Mouse (Mus musculus): ENCODE data around the gene Med8. TPM values are rescaled to one million over a fixed set of nuclear protein-coding genes. Genes with fewer than 3 reads are reported as not detected.

Gene Med8
- 38.0 and 38.3 TPM in 2 replicates for polyA plus RNA-seq (2012; ENCODE audit: insufficient read depth, insufficient read length, missing spikeins)

DNA sequence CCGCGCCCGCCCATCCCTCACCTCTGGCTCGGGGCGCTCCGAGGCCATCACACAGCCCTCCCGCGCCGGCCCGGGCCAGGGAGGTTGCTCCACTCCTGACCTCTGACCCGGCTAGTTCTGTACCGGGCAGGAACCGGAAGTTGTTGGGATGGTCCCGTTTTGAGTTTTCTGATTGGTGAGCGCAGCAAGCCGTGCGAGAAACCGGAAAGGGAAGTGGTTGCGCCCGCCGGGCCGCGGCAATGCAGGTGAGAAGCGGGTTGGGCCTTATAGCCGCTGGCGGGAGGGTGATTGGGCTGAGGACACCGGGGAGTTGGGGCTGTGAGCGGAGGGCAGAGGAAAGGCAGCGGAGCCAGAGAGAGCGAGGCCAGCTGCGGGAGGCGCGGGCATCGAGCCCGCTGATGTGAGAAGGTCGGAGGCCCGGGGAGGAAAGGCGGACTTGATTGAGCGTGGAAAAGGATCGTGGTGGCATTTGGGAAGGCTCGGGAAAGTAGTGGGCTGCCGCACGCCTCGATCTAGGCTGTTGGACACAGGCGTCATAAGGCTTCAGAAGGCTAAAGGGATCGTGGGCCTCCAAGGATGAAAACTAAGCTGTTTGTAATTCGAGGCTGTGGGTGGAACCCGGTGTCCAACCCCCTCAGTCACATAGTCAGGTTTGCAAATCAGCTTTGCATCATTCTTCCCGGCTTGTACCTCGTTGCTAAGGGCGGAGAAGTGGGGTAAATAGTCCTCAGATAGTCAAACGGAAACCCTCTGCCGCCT is at the start of gene Med8, which contains the start of gene Szt2:
Gene Med8, plus strand, starts transcription at position 196 of the 759 bp plus-strand sequence.
Gene Szt2, minus strand, starts transcription at position 132 of the 759 bp plus-strand sequence.
- peak within 1 kb of the TSS; percentile 74 for H3K27ac ChIP-seq (replicated peaks; ENCODE audit: low read depth, low read length)
- H3K4me3 ChIP-seq (ENCODE audit: insufficient read depth, low read depth, low read length): peak within 1 kb of the TSS; percentile 95
- H3K4me1 ChIP-seq (ENCODE audit: control insufficient read depth, insufficient read depth, insufficient read length, low read length): peaks cover 9% of the 10 kb centered on the region; the same call in 1 of the 2 replicates

DNA sequence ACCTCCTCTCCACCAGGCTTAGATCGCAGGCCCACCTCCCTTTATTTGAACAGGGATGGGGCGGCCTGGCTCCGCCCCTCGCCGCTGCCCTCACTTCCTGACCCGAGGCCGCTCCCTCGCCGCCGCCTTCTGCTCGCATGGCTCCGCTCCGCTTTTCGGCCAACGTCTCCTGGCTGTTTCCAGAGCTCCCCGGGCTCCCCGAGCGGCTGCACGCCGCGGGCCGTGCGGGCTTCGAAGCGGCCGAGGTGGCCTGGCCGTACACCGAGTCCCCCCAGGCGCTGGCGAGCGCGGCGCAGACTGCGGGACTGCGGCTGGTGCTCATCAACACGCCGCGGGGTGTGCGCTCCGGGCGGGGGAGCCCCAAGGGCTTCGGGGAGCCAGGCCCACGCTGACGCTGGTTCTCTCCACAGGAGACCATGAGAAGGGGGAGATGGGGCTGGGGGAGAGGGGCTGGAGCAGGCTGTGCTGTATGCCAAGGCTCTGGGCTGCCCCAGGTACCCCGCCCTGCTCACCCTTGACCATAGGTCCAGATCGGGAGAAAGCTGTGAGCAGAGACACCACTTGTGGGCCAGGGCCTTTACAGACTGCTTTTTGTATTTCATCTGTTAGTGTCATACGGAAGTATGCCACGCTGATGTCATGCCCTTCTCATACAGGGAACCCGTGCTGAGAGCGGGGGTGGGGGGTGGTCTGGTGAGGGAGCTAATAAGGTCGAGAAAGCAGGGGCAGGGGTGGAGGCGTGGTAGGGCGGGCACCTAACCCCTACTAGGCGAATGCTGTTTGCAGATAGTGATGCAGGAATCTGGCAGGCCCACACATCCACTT is 49.0 kb upstream of the Med8 start:
- Histone ChIP-seq H3K27ac (replicated peaks; ENCODE audit: low read depth, low read length) (no peak overlapping the region), H3K4me3 (ENCODE audit: insufficient read depth, low read depth, low read length) (peak overlapping the region; percentile 75), H3K4me1 (ENCODE audit: control insufficient read depth, insufficient read depth, insufficient read length, low read length) (no peaks in the 10 kb centered on the region)

DNA sequence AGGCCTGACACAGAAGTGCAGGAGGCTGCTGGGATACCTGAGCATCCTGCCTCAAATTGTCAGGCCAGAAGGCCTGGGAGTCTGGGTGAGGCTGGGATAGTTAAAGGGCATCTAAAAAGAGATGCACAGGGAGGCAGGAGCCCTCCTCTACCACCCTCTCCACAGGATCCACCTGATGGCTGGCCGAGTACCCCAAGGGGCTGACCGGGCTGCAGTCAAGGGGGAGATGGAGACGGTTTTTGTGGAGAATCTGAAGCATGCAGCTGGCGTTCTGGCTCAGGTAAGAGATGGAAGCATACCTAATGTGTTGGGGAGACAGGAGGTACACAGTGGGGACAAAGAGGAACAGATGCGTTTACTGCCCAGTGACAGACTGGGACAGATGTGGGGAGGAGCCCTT is 47.7 kb upstream of the Med8 start:
- Histone ChIP-seq H3K4me3 (ENCODE audit: insufficient read depth, low read depth, low read length) (no peak overlapping the region), H3K4me1 (ENCODE audit: control insufficient read depth, insufficient read depth, insufficient read length, low read length) (no peaks in the 10 kb centered on the region), H3K27ac (replicated peaks; ENCODE audit: low read depth, low read length) (no peak overlapping the region)

DNA sequence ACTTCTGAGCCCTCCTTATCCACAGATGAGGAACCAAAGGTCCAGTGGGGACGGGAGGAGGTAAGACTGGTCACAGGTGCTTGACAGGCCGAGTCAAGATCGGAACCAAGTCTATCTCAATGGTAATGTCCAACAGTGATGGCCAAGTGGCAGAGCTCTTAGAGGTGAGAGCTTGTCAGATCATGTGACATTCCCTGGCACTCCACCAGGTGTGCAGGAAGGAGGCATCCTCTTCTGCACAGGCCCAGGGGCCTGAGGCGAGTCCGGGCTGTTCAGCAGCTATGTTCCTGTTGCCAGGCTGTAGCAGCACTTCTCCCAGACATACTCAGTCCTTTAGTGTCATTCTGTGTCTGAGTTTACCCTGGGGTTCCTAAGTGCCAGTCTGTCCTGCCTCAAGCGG is 46.3 kb upstream of the Med8 start:
- H3K4me3 ChIP-seq (ENCODE audit: insufficient read depth, low read depth, low read length): no peak overlapping the region
- no peaks in the 10 kb centered on the region for H3K4me1 ChIP-seq (ENCODE audit: control insufficient read depth, insufficient read depth, insufficient read length, low read length)
- no peak overlapping the region for H3K27ac ChIP-seq (replicated peaks; ENCODE audit: low read depth, low read length)

DNA sequence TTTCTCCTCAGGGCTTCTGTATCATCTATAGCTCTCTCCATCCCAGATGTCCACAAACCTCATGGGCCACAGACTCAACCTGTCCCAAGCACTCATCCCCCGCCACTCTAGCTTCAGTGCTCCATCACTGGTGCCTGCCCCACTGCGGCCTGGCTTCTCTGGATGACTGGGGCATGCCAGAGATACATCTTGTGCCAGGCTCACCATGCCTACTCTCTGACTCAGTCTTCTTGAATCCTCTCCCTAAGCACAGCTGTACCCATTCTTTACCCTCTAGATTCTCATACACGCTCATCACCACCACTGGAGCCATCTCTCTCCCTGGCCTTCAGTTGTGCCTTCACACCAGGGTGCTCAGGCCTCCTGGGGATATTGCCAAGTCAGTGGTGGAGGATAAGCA is 45.2 kb upstream of the Med8 start:
- no peaks in the 10 kb centered on the region for H3K4me1 ChIP-seq (ENCODE audit: control insufficient read depth, insufficient read depth, insufficient read length, low read length)
- H3K4me3 ChIP-seq (ENCODE audit: insufficient read depth, low read depth, low read length): no peak overlapping the region
- no peak overlapping the region for H3K27ac ChIP-seq (replicated peaks; ENCODE audit: low read depth, low read length)

DNA sequence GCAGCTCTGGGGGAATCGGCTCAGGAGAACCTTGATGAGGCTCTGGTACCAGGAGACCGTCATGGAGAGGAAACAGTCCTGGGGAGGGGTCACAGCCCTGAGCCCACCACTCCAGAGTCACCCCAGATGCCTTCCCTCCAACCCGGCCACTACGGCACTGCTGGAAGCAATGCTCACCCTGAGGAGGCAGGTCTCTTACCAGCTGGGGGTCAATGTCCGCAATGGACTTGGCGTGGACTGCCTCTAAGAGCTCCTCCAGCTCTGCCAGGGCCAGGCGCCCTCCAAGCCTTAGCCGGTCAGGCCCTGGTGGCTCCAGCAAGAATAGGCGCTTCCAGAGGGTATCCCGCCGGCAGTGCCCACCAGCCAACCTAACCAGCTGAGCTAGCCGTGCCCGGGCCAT is 44.5 kb upstream of the Med8 start:
- Histone ChIP-seq H3K4me3 (ENCODE audit: insufficient read depth, low read depth, low read length) (no peak overlapping the region), H3K27ac (replicated peaks; ENCODE audit: low read depth, low read length) (no peak overlapping the region), H3K4me1 (ENCODE audit: control insufficient read depth, insufficient read depth, insufficient read length, low read length) (no peaks in the 10 kb centered on the region)

DNA sequence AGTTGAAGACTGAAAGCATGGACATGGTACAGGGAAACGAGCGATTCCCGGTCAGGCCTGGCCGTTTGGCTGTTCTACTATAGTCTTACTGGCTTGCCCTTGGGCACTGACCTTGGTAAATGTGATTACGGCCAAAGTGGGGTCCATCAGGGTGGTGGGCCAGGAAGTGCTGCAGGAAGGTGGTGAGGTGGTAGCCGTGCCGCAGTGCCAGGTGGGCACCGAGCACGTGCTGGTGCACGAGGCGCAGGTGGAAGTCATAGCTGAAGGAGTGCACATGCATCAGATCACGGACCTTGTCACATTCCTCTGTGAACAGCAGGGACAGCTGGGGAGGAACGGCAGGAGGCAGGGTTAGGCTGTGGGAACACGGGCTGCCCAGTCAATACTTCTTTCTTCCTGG is 43.1 kb upstream of the Med8 start:
- H3K27ac ChIP-seq (replicated peaks; ENCODE audit: low read depth, low read length): no peak overlapping the region
- H3K4me1 ChIP-seq (ENCODE audit: control insufficient read depth, insufficient read depth, insufficient read length, low read length): no peaks in the 10 kb centered on the region

DNA sequence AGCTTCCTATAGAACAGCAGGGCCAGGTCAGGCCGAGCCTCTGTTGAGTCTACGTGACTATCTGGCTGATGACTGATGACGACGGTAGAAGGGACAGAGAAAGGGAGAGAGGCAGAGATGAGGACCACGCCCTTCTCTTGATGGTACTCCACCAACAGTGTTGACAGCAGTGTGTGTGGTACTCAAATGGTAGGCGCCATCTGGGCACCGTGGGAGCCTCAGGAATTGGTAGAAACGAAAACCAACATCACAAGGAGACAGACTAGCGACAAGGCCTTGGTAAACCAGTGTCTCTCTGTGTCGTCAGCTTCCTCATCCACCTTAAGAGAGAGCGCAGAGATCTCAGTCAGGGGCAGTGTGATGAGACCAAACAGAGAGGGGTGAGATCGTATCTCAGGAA is 41.6 kb upstream of the Med8 start:
- H3K27ac ChIP-seq (replicated peaks; ENCODE audit: low read depth, low read length): no peak overlapping the region
- H3K4me1 ChIP-seq (ENCODE audit: control insufficient read depth, insufficient read depth, insufficient read length, low read length): no peaks in the 10 kb centered on the region
- no peak overlapping the region for H3K4me3 ChIP-seq (ENCODE audit: insufficient read depth, low read depth, low read length)

More for the DNA sequence above, 43.1 kb upstream of the Med8 start:
- H3K4me3 ChIP-seq (ENCODE audit: insufficient read depth, low read depth, low read length): no peak overlapping the region

DNA sequence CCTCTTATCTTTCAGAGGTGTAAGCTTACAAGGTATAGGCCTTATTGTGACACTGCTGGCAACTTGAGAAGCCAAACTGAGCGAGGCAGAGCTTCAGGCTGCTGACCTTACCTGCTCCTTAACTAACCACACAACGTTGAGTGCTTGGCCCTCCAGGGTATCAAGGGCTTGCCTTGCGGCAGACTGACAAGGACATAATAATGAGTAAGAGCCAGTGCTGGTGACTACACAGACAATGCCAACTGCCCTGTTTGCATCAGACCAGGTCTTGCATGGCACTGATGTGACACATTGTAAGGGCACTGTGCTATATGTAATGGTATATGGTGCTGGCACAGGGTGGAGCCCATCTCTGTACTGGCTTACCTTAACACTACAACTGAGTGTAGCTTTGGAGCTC is 40.5 kb upstream of the Med8 start:
- no peak overlapping the region for H3K27ac ChIP-seq (replicated peaks; ENCODE audit: low read depth, low read length)
- H3K4me3 ChIP-seq (ENCODE audit: insufficient read depth, low read depth, low read length): no peak overlapping the region
- H3K4me1 ChIP-seq (ENCODE audit: control insufficient read depth, insufficient read depth, insufficient read length, low read length): no peaks in the 10 kb centered on the region

DNA sequence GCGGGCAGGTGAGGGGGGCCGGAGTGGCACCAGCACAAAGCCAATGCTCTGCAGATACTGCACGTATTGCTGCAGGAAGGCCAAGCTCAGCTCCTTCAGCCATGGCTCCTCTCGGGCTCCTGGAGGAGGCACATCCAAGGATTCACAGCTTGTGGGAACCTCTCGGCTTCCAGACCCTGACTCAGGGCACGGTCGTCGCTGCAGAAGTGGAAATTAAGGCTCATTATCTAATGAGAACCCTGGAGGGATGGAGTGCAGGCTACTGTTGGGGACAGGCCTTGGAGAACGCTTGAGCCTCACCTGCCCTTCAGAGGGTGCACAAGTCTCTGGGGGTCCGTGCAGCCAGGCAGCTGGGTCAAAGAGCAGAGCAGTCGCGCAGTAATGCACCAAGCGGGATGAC is 37.3 kb upstream of the Med8 start:
- no peak overlapping the region for H3K27ac ChIP-seq (replicated peaks; ENCODE audit: low read depth, low read length)
- no peaks in the 10 kb centered on the region for H3K4me1 ChIP-seq (ENCODE audit: control insufficient read depth, insufficient read depth, insufficient read length, low read length)
- H3K4me3 ChIP-seq (ENCODE audit: insufficient read depth, low read depth, low read length): no peak overlapping the region

DNA sequence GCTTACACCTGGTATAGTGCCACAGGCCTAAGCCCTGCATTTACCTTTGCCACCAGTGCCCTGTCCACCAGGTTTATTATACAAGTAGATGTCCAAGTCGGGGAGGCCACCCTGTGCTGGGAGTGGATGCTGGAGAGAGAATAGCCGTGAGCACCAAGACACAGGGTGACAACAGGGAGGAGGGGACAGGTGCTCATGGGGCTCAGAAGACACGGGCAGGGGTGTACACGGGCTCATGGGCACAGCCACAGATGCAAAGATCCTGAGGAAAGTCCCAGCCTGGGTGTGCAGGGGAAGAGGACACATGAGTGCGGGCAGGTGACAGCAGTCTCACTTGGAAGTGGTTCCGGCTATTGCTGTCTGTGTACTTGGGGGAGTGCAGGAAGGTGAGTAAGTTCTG is 33.1 kb upstream of the Med8 start:
- no peak overlapping the region for H3K27ac ChIP-seq (replicated peaks; ENCODE audit: low read depth, low read length)
- no peak overlapping the region for H3K4me3 ChIP-seq (ENCODE audit: insufficient read depth, low read depth, low read length)
- H3K4me1 ChIP-seq (ENCODE audit: control insufficient read depth, insufficient read depth, insufficient read length, low read length): no peaks in the 10 kb centered on the region

DNA sequence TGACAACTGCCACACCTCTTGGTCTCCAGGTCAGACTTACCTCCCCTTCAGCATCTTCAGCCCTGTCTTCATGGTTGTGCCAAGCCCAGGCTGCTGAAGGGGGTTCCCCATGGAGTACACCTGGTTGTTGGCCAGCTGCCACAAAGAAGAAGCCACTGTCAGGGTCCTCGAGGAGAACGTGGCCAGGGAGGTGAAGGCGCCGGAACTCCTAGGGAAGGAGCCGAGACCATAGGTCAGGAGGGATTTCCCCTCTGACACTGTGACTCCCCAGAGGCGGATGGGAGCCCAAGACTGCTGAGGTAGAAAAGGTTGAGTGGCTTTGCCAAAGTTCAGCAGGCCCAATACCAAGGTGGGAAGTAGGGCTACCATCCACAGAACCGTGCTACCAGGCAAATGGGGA is 25.9 kb upstream of the Med8 start:
- no peaks in the 10 kb centered on the region for H3K4me1 ChIP-seq (ENCODE audit: control insufficient read depth, insufficient read depth, insufficient read length, low read length)
- no peak overlapping the region for H3K27ac ChIP-seq (replicated peaks; ENCODE audit: low read depth, low read length)
- H3K4me3 ChIP-seq (ENCODE audit: insufficient read depth, low read depth, low read length): no peak overlapping the region

DNA sequence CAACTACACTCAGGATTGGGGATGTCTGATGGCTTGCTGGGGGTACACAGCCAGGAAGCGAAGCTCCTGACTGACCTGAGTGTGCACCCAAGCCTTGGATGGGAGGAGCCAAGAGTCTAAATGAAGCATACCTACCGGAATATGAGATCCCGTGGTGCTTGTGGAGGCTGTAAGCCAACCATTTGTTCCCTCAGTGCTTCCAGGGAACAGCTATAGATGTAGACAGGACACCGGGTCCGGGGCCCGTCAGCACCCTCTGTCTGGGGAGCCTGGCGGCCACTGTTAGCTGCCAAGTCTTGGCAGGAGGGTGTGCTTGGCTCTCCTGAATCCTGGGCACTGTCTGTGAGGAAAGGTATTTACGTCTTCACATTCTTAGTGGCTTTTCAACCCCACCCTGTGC is 21.8 kb upstream of the Med8 start:
- Histone ChIP-seq H3K27ac (replicated peaks; ENCODE audit: low read depth, low read length) (no peak overlapping the region), H3K4me3 (ENCODE audit: insufficient read depth, low read depth, low read length) (no peak overlapping the region)

DNA sequence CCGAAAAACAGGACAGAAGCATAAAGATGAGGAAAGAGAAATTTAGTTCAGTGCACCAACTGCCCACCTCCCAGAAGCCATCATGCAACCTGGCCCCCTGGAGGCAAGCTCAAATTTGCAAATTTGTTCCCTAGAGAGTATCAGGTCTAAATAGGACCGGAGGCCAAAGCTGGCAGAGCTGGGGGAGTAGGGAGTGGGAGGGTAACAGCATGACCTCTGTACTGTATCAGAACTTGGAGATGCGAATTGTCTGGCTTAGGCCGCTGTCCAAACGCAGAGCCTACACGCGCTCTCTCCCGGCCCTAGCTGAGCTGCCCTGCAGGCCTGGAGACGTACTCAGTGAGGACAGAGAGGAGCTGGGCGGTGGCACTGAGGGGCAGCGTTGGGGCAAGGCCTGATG is 19.0 kb upstream of the Med8 start:
- no peak overlapping the region for H3K4me3 ChIP-seq (ENCODE audit: insufficient read depth, low read depth, low read length)
- no peak overlapping the region for H3K27ac ChIP-seq (replicated peaks; ENCODE audit: low read depth, low read length)
- no peaks in the 10 kb centered on the region for H3K4me1 ChIP-seq (ENCODE audit: control insufficient read depth, insufficient read depth, insufficient read length, low read length)

More for the DNA sequence above, 21.8 kb upstream of the Med8 start:
- H3K4me1 ChIP-seq (ENCODE audit: control insufficient read depth, insufficient read depth, insufficient read length, low read length): no peaks in the 10 kb centered on the region

DNA sequence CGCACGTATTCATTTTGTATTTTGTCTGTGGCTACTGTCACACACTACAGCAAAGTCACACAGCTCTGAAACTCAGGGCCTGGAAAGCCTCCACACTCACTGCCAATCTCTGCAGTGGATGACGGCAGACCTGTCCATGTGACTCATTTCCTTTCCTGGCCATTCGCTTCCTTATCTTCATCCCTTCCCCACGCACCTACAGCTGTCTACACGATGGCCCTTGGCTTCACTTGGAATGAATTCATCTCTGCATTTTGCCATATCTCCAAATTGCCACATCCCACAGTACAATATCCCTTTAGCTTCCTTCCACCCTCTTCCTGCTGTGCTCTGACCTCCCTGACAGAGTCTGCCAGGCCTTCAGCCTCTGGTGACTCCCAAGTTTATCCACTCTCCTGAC is 14.6 kb upstream of the Med8 start:
- Histone ChIP-seq H3K4me1 (ENCODE audit: control insufficient read depth, insufficient read depth, insufficient read length, low read length) (no peaks in the 10 kb centered on the region), H3K27ac (replicated peaks; ENCODE audit: low read depth, low read length) (no peak overlapping the region), H3K4me3 (ENCODE audit: insufficient read depth, low read depth, low read length) (no peak overlapping the region)

DNA sequence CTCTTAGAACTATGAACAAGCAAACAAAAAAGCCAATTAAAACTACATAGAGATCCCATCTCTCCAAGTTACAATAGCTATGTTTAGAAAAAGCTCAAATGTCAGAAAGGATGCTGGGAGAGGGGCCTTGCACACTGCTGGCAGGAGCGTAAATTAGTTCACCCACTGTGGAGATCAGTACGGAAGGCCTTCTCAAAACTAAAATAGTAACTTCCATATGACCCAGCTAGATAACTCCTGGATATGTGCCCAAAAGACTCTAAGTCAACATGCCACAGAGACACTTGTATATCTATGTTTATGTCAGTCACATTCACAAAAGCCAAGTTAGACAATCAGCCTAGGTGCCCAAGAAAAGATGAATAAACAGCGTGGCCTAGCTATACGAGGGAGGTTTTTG is 13.8 kb upstream of the Med8 start:
- Histone ChIP-seq H3K4me1 (ENCODE audit: control insufficient read depth, insufficient read depth, insufficient read length, low read length) (no peaks in the 10 kb centered on the region), H3K27ac (replicated peaks; ENCODE audit: low read depth, low read length) (no peak overlapping the region), H3K4me3 (ENCODE audit: insufficient read depth, low read depth, low read length) (no peak overlapping the region)

Measured in brown adipose tissue, adult 24 weeks (tissue).